Mouse (Mus musculus): ENCODE results near the gene Kcnj4. TPM values are rescaled to one million over a fixed set of nuclear protein-coding genes. Genes with fewer than 3 reads are reported as not detected.

Gene Kcnj4
- polyA plus RNA-seq, 1 experiment from 2014 or later = not detected

- ATAC-seq (ENCODE audit: low FRiP score, low read depth) = no peak
- H3K27me3 ChIP-seq = peaks cover 99% of the 10 kb centered on the region
- no peak overlapping the region for H3K9ac ChIP-seq (replicated peaks)
- 60% methylated on average over 31 of the region's 31 CpGs for WGBS
- H3K9me3 ChIP-seq = no peaks in the 10 kb centered on the region
- H3K4me1 ChIP-seq = peaks cover 30% of the 10 kb centered on the region
- H3K27ac ChIP-seq (replicated peaks) = no peak overlapping the region
- H3K4me3 ChIP-seq = no peak overlapping the region
- H3K36me3 ChIP-seq = no peaks in the 10 kb centered on the region
- no peak overlapping the region for H3K4me2 ChIP-seq (replicated peaks)
Observed at GRCm38 (mm10) chr15:79507055-79507828, 2.2 kb upstream of the Kcnj4 start.

GRCm38 (mm10) chr15:79506460-79506859 lies 1.4 kb upstream of the Kcnj4 start:
- no peak overlapping the region for H3K9ac ChIP-seq (replicated peaks)
- ATAC-seq (ENCODE audit: low FRiP score, low read depth) = no peak
- peaks cover 24% of the 10 kb centered on the region for H3K4me1 ChIP-seq
- 28% methylated on average over 7 of the region's 7 CpGs for WGBS
- no peak overlapping the region for H3K4me3 ChIP-seq
- peaks cover 99% of the 10 kb centered on the region for H3K27me3 ChIP-seq
- H3K36me3 ChIP-seq = no peaks in the 10 kb centered on the region
- H3K27ac ChIP-seq (replicated peaks) = no peak overlapping the region
- H3K4me2 ChIP-seq (replicated peaks) = peak overlapping the region; percentile 99
- H3K9me3 ChIP-seq = no peaks in the 10 kb centered on the region

- Histone ChIP-seq H3K9ac (replicated peaks) (peak overlapping the region; percentile 61), H3K36me3 (no peaks in the 10 kb centered on the region), H3K4me3 (peak overlapping the region; percentile 57), H3K27ac (replicated peaks) (no peak overlapping the region), H3K4me2 (replicated peaks) (peak overlapping the region; percentile 99), H3K4me1 (peaks cover 24% of the 10 kb centered on the region), H3K9me3 (no peaks in the 10 kb centered on the region), H3K27me3 (peaks cover 99% of the 10 kb centered on the region)
- WGBS = under 1% methylated on average over 47 of the region's 71 CpGs
- peak; percentile 60 for ATAC-seq (ENCODE audit: low FRiP score, low read depth)
Observed at GRCm38 (mm10) chr15:79505616-79506283, 709 bp upstream of the Kcnj4 start.

- Histone ChIP-seq H3K9ac (replicated peaks) (no peak overlapping the region), H3K4me2 (replicated peaks) (no peak overlapping the region), H3K27ac (replicated peaks) (no peak overlapping the region), H3K36me3 (no peaks in the 10 kb centered on the region), H3K4me3 (no peak overlapping the region), H3K27me3 (peaks cover 90% of the 10 kb centered on the region), H3K4me1 (peaks cover 31% of the 10 kb centered on the region), H3K9me3 (no peaks in the 10 kb centered on the region)
- ATAC-seq (ENCODE audit: low FRiP score, low read depth) = no peak
- WGBS = 78% methylated on average over 5 of the region's 5 CpGs
Observed at GRCm38 (mm10) chr15:79503438-79503837, 1.6 kb downstream of the Kcnj4 start.

GRCm38 (mm10) chr15:79502891-79503341 lies 2.1 kb downstream of the Kcnj4 start:
- no peaks in the 10 kb centered on the region for H3K9me3 ChIP-seq
- H3K4me2 ChIP-seq (replicated peaks) = no peak overlapping the region
- H3K36me3 ChIP-seq = no peaks in the 10 kb centered on the region
- H3K4me1 ChIP-seq = peaks cover 31% of the 10 kb centered on the region
- H3K9ac ChIP-seq (replicated peaks) = no peak overlapping the region
- no peak overlapping the region for H3K27ac ChIP-seq (replicated peaks)
- no peak overlapping the region for H3K4me3 ChIP-seq
- H3K27me3 ChIP-seq = peaks cover 88% of the 10 kb centered on the region
- WGBS = 20% methylated on average over 18 of the region's 18 CpGs
- ATAC-seq (ENCODE audit: low FRiP score, low read depth) = no peak

- Histone ChIP-seq H3K4me3 (no peak overlapping the region), H3K9ac (replicated peaks) (no peak overlapping the region), H3K4me2 (replicated peaks) (no peak overlapping the region), H3K4me1 (peaks cover 12% of the 10 kb centered on the region), H3K27ac (replicated peaks) (no peak overlapping the region), H3K36me3 (no peaks in the 10 kb centered on the region), H3K9me3 (no peaks in the 10 kb centered on the region), H3K27me3 (peaks cover 61% of the 10 kb centered on the region)
- ATAC-seq (ENCODE audit: low FRiP score, low read depth) = no peak
- 66% methylated on average over 17 of the region's 17 CpGs for WGBS
Observed at GRCm38 (mm10) chr15:79500110-79500509, 4.9 kb downstream of the Kcnj4 start.

- H3K36me3 ChIP-seq = no peaks in the 10 kb centered on the region
- H3K27me3 ChIP-seq = peaks cover 29% of the 10 kb centered on the region
- H3K4me3 ChIP-seq = no peak overlapping the region
- no peak overlapping the region for H3K9ac ChIP-seq (replicated peaks)
- H3K27ac ChIP-seq (replicated peaks) = no peak overlapping the region
- no peak for ATAC-seq (ENCODE audit: low FRiP score, low read depth)
- no peaks in the 10 kb centered on the region for H3K9me3 ChIP-seq
- 0 out of 2 replicates have a peak, but pooled peaks cover 4% of the 10 kb centered on the region for H3K4me1 ChIP-seq
- H3K4me2 ChIP-seq (replicated peaks) = no peak overlapping the region
- WGBS = 61% methylated on average over 18 of the region's 18 CpGs
Observed at GRCm38 (mm10) chr15:79493527-79493926, 11.5 kb downstream of the Kcnj4 start.

GRCm38 (mm10) chr15:79489463-79489862 lies 15.6 kb downstream of the Kcnj4 start:
- H3K9ac ChIP-seq (replicated peaks) = no peak overlapping the region
- ATAC-seq (ENCODE audit: low FRiP score, low read depth) = no peak
- 81% methylated on average over 11 of the region's 11 CpGs for WGBS

GRCm38 (mm10) chr15:79481181-79481688 lies 23.8 kb downstream of the Kcnj4 start:
- no peak for ATAC-seq (ENCODE audit: low FRiP score, low read depth)
- Histone ChIP-seq H3K36me3 (no peaks in the 10 kb centered on the region), H3K4me1 (peaks cover 7% of the 10 kb centered on the region; the same call in 1 of the 2 replicates), H3K9ac (replicated peaks) (no peak overlapping the region), H3K4me3 (no peak overlapping the region), H3K27ac (replicated peaks) (no peak overlapping the region), H3K9me3 (no peaks in the 10 kb centered on the region), H3K27me3 (peaks cover 21% of the 10 kb centered on the region), H3K4me2 (replicated peaks) (no peak overlapping the region)
- WGBS = 14% methylated on average over 15 of the region's 15 CpGs

More at GRCm38 (mm10) chr15:79489463-79489862, 15.6 kb downstream of the Kcnj4 start:
- no peak overlapping the region for H3K4me2 ChIP-seq (replicated peaks)
- no peak overlapping the region for H3K4me3 ChIP-seq
- H3K27me3 ChIP-seq = peaks cover 19% of the 10 kb centered on the region
- H3K36me3 ChIP-seq = no peaks in the 10 kb centered on the region
- H3K4me1 ChIP-seq = 0 out of 2 replicates have a peak, but pooled peaks cover 4% of the 10 kb centered on the region
- H3K27ac ChIP-seq (replicated peaks) = no peak overlapping the region
- no peaks in the 10 kb centered on the region for H3K9me3 ChIP-seq

GRCm38 (mm10) chr15:79477227-79477626 lies 27.8 kb downstream of the Kcnj4 start:
- Histone ChIP-seq H3K9ac (replicated peaks) (no peak overlapping the region), H3K4me2 (replicated peaks) (no peak overlapping the region), H3K36me3 (no peaks in the 10 kb centered on the region), H3K9me3 (0 out of 2 replicates have a peak, but pooled peaks cover 2% of the 10 kb centered on the region), H3K4me1 (peaks cover 7% of the 10 kb centered on the region; the same call in 1 of the 2 replicates), H3K27ac (replicated peaks) (no peak overlapping the region), H3K27me3 (peaks cover 21% of the 10 kb centered on the region), H3K4me3 (no peak overlapping the region)
- 73% methylated on average over 6 of the region's 6 CpGs for WGBS
- no peak for ATAC-seq (ENCODE audit: low FRiP score, low read depth)

- Histone ChIP-seq H3K36me3 (no peaks in the 10 kb centered on the region), H3K9ac (replicated peaks) (no peak overlapping the region), H3K4me1 (peaks cover 3% of the 10 kb centered on the region), H3K27ac (replicated peaks) (no peak overlapping the region), H3K4me3 (no peak overlapping the region), H3K4me2 (replicated peaks) (no peak overlapping the region), H3K9me3 (0 out of 2 replicates have a peak, but pooled peaks cover 2% of the 10 kb centered on the region), H3K27me3 (peaks cover 3% of the 10 kb centered on the region; the same call in 1 of the 2 replicates)
- 56% methylated on average over 12 of the region's 12 CpGs for WGBS
- ATAC-seq (ENCODE audit: low FRiP score, low read depth) = no peak
Observed at GRCm38 (mm10) chr15:79473638-79474355, 31.2 kb downstream of the Kcnj4 start.
